Mouse (Mus musculus) ES-CJ7 (cell line): ENCODE results near the gene Snapc3.
"Not testable (repeated sequence)": the region's sequence is repeated elsewhere in the genome, so short reads cannot be mapped to it uniquely, and the experiment has no call there.

Source experiments
- DNase-seq: peaks from one replicate; pipeline ENCODE4 v3.0.0; 2011; ENCODE audit warnings: low read depth, low spot score

Snapc3 gene

DNA sequence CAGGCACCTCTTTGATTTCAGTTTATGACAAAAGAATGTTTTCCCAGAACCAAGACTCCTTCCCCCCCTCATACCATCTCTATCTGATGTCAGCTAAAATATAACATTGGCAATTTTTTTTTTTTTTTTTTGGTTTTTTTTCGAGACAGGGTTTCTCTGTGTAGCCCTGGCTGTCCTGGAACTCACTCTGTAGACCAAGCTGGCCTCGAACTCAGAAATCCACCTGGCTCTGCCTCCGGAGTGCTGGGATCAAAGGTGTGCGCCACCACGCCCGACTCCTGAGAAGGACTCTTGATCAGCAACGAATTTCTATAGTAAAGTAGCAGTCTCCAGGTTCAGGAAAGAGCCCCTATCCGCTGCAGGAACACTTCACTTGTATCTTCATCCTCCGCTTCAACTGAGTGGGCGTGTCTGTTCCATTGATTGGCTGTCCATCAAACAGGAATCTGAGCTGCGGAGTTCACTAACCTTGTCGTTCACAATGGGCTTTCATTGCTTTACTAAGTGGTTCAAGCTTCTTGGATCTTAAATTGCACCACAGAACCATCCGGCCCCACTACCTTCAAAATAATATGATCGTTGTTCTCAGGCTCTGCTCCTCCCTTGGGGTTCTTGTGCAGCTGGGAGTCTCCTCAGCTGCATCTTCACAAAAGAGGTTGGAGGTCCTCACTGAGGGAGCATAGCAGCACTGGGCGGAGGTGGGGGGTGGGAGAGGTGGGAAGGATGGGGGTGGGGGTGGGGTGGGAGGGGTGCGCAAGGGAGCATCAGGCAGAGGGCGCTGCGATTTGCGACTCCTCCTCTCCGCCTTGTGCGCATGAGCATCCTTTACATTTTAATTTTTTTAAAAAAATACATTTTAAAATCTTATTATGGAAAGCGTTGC, 82.9 kb downstream of the Snapc3 start:
- peak; percentile 93 for DNase-seq

DNA sequence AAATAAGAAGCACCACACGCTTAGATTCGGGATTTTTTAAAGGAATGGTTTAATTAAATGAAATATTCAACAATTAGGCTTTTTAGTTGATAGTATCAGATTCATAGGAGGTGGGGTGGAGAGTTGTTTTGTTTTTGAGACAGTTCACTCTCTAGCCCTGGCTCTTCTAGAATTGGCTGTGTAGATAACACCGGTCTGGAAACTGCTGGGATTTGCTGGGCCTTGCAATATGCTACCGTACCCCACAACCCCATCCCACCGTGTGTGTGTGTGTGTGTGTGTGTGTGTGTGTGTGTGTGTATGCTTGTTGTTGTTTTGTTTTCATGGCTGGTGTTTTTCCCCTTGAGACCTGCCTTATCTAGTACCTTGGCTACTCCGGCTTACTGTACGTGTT, 83.5 kb downstream of the Snapc3 start:
- DNase-seq = no peak

DNA sequence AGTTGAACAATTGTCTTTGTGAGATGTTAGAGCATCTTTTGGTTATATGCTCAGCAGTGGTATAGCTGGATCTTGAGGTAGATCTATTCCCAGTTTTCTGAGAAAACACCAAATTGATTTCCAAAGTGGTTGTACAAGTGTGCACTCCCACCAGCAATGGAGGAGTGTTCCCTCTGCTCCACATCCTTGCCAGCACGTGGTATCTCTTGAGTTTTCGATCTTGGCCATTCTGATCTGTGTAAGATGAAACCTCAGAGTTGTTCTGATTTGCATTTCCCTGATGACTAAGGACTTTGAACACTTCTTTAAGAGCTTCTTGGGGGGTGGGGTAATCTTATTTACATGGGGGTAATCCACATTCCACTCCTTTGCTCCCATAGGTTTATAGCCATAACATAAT, 92.1 kb downstream of the Snapc3 start:
- no peak for DNase-seq

DNA sequence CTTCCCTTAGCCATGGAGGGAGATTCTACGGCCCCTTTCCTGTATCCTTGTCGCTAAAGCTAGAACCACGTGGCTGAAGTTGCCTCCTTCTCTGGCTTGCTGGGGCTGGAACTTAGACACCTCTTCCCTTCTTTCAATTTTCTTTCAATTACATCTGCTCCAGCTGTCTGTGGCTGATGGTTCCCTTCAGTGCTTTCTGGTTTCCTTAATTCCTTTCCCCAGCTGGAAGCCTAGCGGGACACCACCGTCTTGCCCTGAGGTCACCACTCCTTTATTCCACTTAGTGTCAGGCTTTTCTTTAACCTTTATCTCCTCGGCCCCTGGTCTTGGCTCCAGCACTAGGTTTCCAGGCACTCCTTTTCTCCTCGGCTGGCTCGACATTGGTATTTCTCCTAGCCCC, 93.6 kb downstream of the Snapc3 start:
- DNase-seq = peak; percentile 55

DNA sequence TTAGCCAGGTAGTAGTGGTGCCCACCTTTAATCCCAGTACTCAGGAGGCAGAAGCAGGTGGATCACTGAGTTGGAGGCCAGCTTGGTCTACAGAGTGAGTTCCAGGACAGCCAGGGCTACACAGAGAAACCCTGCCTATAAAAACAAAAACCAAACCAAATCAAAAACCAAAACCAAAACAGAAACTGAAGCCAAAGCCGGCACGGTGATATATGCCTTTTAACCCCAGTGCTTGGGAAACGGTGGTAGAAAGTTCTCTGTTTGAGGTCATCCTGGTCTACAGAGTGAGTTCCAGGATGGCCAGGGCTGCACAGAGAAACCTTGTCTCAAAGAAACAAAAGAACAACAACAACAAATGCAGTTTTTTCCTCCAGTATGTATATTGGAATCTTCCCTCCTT, 94.7 kb downstream of the Snapc3 start:
- DNase-seq = no peak

DNA sequence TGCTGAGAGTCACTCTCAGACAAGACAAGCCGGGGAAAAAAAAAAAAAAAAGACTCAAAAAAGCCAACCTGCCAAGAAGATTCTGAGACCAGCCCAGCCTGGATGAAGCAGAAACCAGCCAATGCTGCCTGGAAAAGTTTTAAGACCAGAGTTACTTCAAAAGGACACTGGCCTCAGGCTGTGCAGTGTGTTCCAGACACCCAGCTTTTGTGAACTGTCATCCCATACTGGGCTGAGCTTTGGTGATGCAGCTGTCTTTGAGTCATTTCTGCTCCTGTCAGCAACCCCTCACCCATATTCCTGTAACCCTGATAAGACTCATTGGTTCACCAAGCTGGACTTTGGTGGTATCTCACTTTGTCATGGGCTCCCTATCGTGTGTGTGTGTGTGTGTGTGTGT, 95.1 kb downstream of the Snapc3 start:
- no peak for DNase-seq

DNA sequence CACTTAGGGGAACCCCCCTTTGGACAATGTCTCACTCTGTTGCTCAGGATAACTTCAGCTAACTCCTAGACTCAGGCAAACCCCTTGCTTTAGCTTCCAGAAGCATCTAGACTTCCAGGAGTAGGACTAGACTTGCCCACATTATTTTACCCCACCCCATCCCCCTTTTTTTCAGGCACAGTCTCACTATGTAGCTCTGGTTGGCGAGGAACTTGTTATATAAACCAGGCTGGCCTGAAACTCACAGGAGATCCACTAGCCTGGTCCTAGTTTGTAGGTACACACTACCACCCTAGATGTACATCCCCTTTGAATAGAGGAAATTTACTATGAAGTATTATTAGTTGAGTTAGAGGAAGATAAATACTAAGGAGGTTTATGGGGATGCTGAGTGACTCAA, 96.7 kb downstream of the Snapc3 start:
- no peak for DNase-seq

DNA sequence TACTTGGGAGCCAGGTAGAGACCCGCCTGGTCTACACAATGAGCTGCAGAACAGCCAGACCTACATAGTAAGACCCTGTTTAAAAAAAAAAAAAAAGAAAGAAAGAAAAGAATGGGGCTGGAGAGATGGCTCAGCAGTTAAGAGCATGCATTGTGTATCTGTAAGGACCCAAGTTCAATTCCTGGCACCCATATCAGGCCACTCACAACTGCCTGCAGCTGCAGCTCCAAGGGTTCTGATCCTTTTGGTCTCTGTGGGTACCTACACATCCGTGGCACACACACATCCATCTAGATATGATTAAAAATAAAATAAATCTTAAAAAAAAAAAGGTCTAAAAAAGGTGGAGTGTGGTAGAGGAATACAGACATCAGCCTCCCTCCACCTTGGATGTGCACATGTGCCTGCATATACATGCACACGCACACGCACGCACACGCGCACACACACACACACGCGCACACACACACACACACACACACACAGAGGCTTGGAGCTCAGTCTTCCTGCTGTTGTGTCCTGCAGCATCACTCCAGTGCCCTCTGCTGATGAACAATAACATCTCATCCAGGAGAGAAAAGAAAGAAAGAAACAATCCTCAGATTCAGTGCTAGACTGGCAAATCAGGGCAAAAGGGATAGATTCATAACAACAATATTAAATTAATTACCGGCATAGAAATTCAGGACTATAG, 97.6 kb downstream of the Snapc3 start:
- peak; percentile 51 for DNase-seq

DNA sequence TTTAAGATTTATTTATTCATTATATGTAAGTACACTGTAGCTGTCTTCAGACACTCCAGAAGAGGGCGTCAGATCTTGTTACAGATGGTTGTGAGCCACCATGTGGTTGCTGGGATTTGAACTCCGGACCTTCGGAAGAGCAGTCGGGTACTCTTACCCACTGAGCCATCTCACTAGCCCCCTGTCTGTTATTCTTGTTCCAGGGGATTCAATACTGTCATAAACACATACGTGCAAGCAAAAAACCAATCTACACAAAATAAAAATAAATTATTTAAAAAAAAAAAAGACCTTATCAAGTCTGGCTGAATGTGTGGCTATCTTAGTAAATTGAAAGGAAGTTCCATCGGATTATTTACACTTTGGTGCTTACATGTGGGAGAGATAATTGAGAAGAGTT, 98.6 kb downstream of the Snapc3 start:
- not testable (repeated sequence) for DNase-seq
